ENCODE assay signal across 20 mouse cellular contexts in genomic region chr3:131488403-131488802, GRCm38 (mm10). TPM values are rescaled to one million over a fixed set of nuclear protein-coding genes. Genes with fewer than 3 reads are reported as not detected.
DNase-seq lines count a peak whose midpoint lies in the region; ATAC-seq and TF ChIP-seq lines count a peak whose summit lies in the region.
"Had no signal": no experiment of that assay in that cellular context is flagged by ENCODE, and none has a peak within 500 bp of the region (broad histone marks: within the 10 kb centered on the region; RNA-seq: fewer than 3 reads in every experiment).

No protein-coding gene starts in this region.

- 47% methylated on average over 9 of the region's 9 CpGs for WGBS in bone marrow, adult 2 months
- 61% methylated on average over 9 of the region's 9 CpGs for WGBS in intestine, embryonic 14.5 days
- WGBS in kidney, embryonic 15.5 days: 43% methylated on average over 9 of the region's 9 CpGs
- 36% methylated on average over 9 of the region's 9 CpGs for WGBS in liver, embryonic 16.5 days (ENCODE audit: insufficient replicate concordance)
- WGBS in forebrain, embryonic 16.5 days: 70% methylated on average over 9 of the region's 9 CpGs

- peaks cover 3% of the 10 kb centered on the region for H3K4me1 ChIP-seq in bone marrow, adult 2 months (ENCODE audit: control insufficient read depth, insufficient read depth, low read length)
- H3K4me1 ChIP-seq in intestine, embryonic 14.5 days (replicated peaks; ENCODE audit: control insufficient read depth, insufficient read depth, low read length): peaks cover 6% of the 10 kb centered on the region
- H3K4me1 ChIP-seq in kidney, embryonic 15.5 days: peaks cover 43% of the 10 kb centered on the region
- no peaks in the 10 kb centered on the region for H3K4me1 ChIP-seq in liver, embryonic 16.5 days (ENCODE audit: control insufficient read depth, low read depth, low read length)
- peaks cover 10% of the 10 kb centered on the region for H3K4me1 ChIP-seq in forebrain, embryonic 16.5 days (replicated peaks; ENCODE audit: control insufficient read depth, insufficient read depth, low read length)

- no peaks in the 10 kb centered on the region for H3K36me3 ChIP-seq in intestine, embryonic 14.5 days (ENCODE audit: control insufficient read depth, insufficient read depth, low read length)
- H3K36me3 ChIP-seq in kidney, embryonic 15.5 days: no peaks in the 10 kb centered on the region
- no peaks in the 10 kb centered on the region for H3K36me3 ChIP-seq in liver, embryonic 16.5 days (ENCODE audit: control insufficient read depth, insufficient read depth)
- no peaks in the 10 kb centered on the region for H3K36me3 ChIP-seq in forebrain, embryonic 16.5 days (ENCODE audit: control insufficient read depth, insufficient read depth)
- H3K36me3 ChIP-seq: embryonic facial prominence, embryonic 10.5 days; G1E; limb, embryonic 13.5 days had no signal

- intact Hi-C loops in left cerebral cortex, postnatal 25 days (cut with DNase I): no loop called here

- no peak for TF ChIP-seq CTCF in bone marrow, adult 2 months (IDR thresholded peaks at IDR 0.05; ENCODE audit: control insufficient read depth, insufficient read depth, low read length)

- no peak overlapping the region for H3K27ac ChIP-seq in bone marrow, adult 2 months (ENCODE audit: control insufficient read depth, insufficient read depth, low read depth, low read length, poor library complexity)
- H3K27ac ChIP-seq in intestine, embryonic 14.5 days (ENCODE audit: low read depth): no peak overlapping the region
- peak overlapping the region; percentile 48; the same call in 1 of the 2 replicates for H3K27ac ChIP-seq in kidney, embryonic 15.5 days
- H3K27ac ChIP-seq in liver, embryonic 16.5 days (ENCODE audit: low read length): 0 out of 2 replicates have a peak overlapping the region, but pooled peaks have one; percentile 24
- no peak overlapping the region for H3K27ac ChIP-seq in forebrain, embryonic 16.5 days (ENCODE audit: low read length)
- H3K27ac ChIP-seq: embryonic facial prominence, embryonic 10.5 days; hindbrain, postnatal 0 days; limb, embryonic 13.5 days had no signal

- no peak for DNase-seq in intestine, embryonic 14.5 days (ENCODE audit: low spot score)
- DNase-seq in left cerebral cortex, postnatal 25 days (ENCODE audit: low spot score in 2 of 2): no peak
- DNase-seq: cerebellum, adult 11-12 months; cerebellum, postnatal 25 days; heart, postnatal 4 days; right cerebral cortex, adult 18-20 months; spleen, adult 18-20 months; thymus, postnatal 36 days had no signal

- H3K4me2 ChIP-seq in intestine, embryonic 14.5 days (ENCODE audit: low read length): peak overlapping the region; percentile 13; the same call in 1 of the 2 replicates
- peak overlapping the region; percentile 82; the same call in 1 of the 2 replicates for H3K4me2 ChIP-seq in kidney, embryonic 15.5 days
- H3K4me2 ChIP-seq in liver, embryonic 16.5 days (ENCODE audit: low read depth, low read length): peak overlapping the region; percentile 65
- no peak overlapping the region for H3K4me2 ChIP-seq in forebrain, embryonic 16.5 days (ENCODE audit: low read length)

- H3K9me3 ChIP-seq in intestine, embryonic 14.5 days (ENCODE audit: control insufficient read depth, low read length): no peaks in the 10 kb centered on the region
- no peaks in the 10 kb centered on the region for H3K9me3 ChIP-seq in kidney, embryonic 15.5 days (replicated peaks)
- no peaks in the 10 kb centered on the region for H3K9me3 ChIP-seq in liver, embryonic 16.5 days (replicated peaks; ENCODE audit: control insufficient read depth, low read length)
- H3K9me3 ChIP-seq in forebrain, embryonic 16.5 days (ENCODE audit: control insufficient read depth, low read length): no peaks in the 10 kb centered on the region
- H3K9me3 ChIP-seq: embryonic facial prominence, embryonic 10.5 days; limb, embryonic 13.5 days had no signal

- ATAC-seq in intestine, embryonic 14.5 days (replicated peaks; ENCODE audit: low FRiP score, low TSS enrichment, low read depth): no peak
- no peak for ATAC-seq in kidney, embryonic 15.5 days (replicated peaks; ENCODE audit: low FRiP score)
- ATAC-seq in liver, embryonic 16.5 days (ENCODE audit: low read depth): peak; percentile 36; the same call in 1 of the 2 replicates
- ATAC-seq in forebrain, embryonic 16.5 days: no peak
- no peak for ATAC-seq in activated CD4-positive, CD25-positive, alpha-beta regulatory T cell, adult 4 months
- ATAC-seq: forebrain, embryonic 14.5 days; hindbrain, postnatal 0 days; lung, postnatal 0 days; midbrain, embryonic 16.5 days had no signal

- H3K27me3 ChIP-seq in intestine, embryonic 14.5 days (replicated peaks; ENCODE audit: control insufficient read depth, insufficient read depth, low read length): peaks cover 22% of the 10 kb centered on the region; the same call in 1 of the 2 replicates
- peaks cover 16% of the 10 kb centered on the region; the same call in 1 of the 2 replicates for H3K27me3 ChIP-seq in kidney, embryonic 15.5 days
- H3K27me3 ChIP-seq in liver, embryonic 16.5 days (ENCODE audit: control insufficient read depth, insufficient read depth, low read depth, low read length): peaks cover 26% of the 10 kb centered on the region
- peaks cover 11% of the 10 kb centered on the region for H3K27me3 ChIP-seq in forebrain, embryonic 16.5 days (replicated peaks; ENCODE audit: control insufficient read depth, insufficient read depth, low read length)

- H3K9ac ChIP-seq in intestine, embryonic 14.5 days (ENCODE audit: low read length): no peak overlapping the region
- no peak overlapping the region for H3K9ac ChIP-seq in kidney, embryonic 15.5 days
- H3K9ac ChIP-seq in liver, embryonic 16.5 days (ENCODE audit: low read depth, low read length): no peak overlapping the region
- no peak overlapping the region for H3K9ac ChIP-seq in forebrain, embryonic 16.5 days (replicated peaks; ENCODE audit: low read depth, low read length)
- H3K9ac ChIP-seq: limb, embryonic 13.5 days had no signal

- no peak for TF ChIP-seq POLR2A in bone marrow, adult 2 months (IDR thresholded peaks at IDR 0.05; ENCODE audit: borderline replicate concordance, control insufficient read depth, low read depth, low read length)

- H3K4me3 ChIP-seq in bone marrow, adult 2 months (replicated peaks; ENCODE audit: control insufficient read depth, low read depth, low read length): peak overlapping the region; percentile 26
- H3K4me3 ChIP-seq in intestine, embryonic 14.5 days (ENCODE audit: low read depth, low read length): no peak overlapping the region
- no peak overlapping the region for H3K4me3 ChIP-seq in kidney, embryonic 15.5 days (replicated peaks)
- H3K4me3 ChIP-seq in liver, embryonic 16.5 days (ENCODE audit: low read depth, low read length): no peak overlapping the region; the same call in 1 of the 2 replicates
- H3K4me3 ChIP-seq in forebrain, embryonic 16.5 days (replicated peaks; ENCODE audit: low read length): no peak overlapping the region
- H3K4me3 ChIP-seq: embryonic facial prominence, embryonic 10.5 days had no signal

RNA-seq across cellular contexts. Expression of gene Sgms2, which starts 2.8 kb away (rescaled TPM):
- 2.1 and 6.6 TPM in 2 replicates for polyA plus RNA-seq in bone marrow, adult 2 months (2011; ENCODE audit: insufficient read depth, insufficient read length, low replicate concordance, missing spikeins)
- polyA plus RNA-seq in intestine, embryonic 14.5 days (2014; fragmentation: Nextera tagmentation; extraction: Ambion mirVana): 12.4 and 15.9 TPM in 2 replicates
- 10.5 and 17.0 TPM in 2 replicates for polyA plus RNA-seq in kidney, embryonic 15.5 days (2015; fragmentation: Nextera tagmentation; extraction: Ambion mirVana)
- 4.8 and 4.9 TPM in 2 replicates for polyA plus RNA-seq in liver, embryonic 16.5 days (2015; fragmentation: Nextera tagmentation; extraction: Ambion mirVana)
- 1.0 and 1.3 TPM in 2 replicates for polyA plus RNA-seq in forebrain, embryonic 16.5 days (2015; fragmentation: Nextera tagmentation; extraction: Ambion mirVana)
- polyA plus RNA-seq in activated CD4-positive, CD25-positive, alpha-beta regulatory T cell, adult 4 months (2017; shearing (Covaris generic)): not detected
- total RNA-seq in left cerebral cortex, postnatal 25 days (2021): 1 to 10 TPM; 2.0 TPM
- polyA plus RNA-seq: G1E had no signal

Comparison
In these comparisons a context has a peak if more than half of its experiments do, and no peak if none do; other contexts are left out.
1. H3K27ac ChIP-seq: peak in kidney, embryonic 15.5 days (single experiment) and liver, embryonic 16.5 days (single experiment); none in bone marrow, adult 2 months (single experiment), intestine, embryonic 14.5 days (single experiment) and forebrain, embryonic 16.5 days (single experiment).